Mouse (Mus musculus) CH12.LX (cell line): ENCODE results near the gene Ctla4. TPM values are rescaled to one million over a fixed set of nuclear protein-coding genes. Genes with fewer than 3 reads are reported as not detected.

ENCODE experiments used
- DNase-seq: peaks from one replicate; pipeline ENCODE4 v3.0.0-alpha.2; 2013; ENCODE audit errors: extremely low read depth
- H3K27ac ChIP-seq: 2 replicates; pipeline ENCODE4 v1.5.1; 2012; ENCODE audit warnings: low read depth, mild to moderate bottlenecking, control low read depth, moderate library complexity; ENCODE audit not compliant: insufficient read depth
- H3K27me3 ChIP-seq: replicated peaks from 2 replicates; pipeline ENCODE3; 2012; ENCODE audit warnings: inconsistent platforms
- H3K36me3 ChIP-seq, 2 experiments: replicated peaks in 1 of 2; 2 replicates each; pipeline versions ENCODE3 to v1.6.1; 2012; ENCODE audit warnings: inconsistent platforms in 1 of 2, low read length in 1 of 2, mild to moderate bottlenecking in 1 of 2, mixed read lengths in 1 of 2, moderate library complexity in 1 of 2; ENCODE audit not compliant: control insufficient read depth in 1 of 2, insufficient read depth in 1 of 2
- H3K4me1 ChIP-seq, 2 experiments: 2 replicates each; pipeline ENCODE4 v1.6.1; 2012; ENCODE audit warnings: inconsistent platforms in 1 of 2, moderate library complexity in 1 of 2; ENCODE audit not compliant: insufficient read depth in 2 of 2, control insufficient read depth in 1 of 2
- H3K4me2 ChIP-seq: 2 replicates; pipeline ENCODE4 v1.6.1; 2012; ENCODE audit warnings: low read depth, mild to moderate bottlenecking, control low read depth; ENCODE audit not compliant: poor library complexity, insufficient read depth, severe bottlenecking
- H3K4me3 ChIP-seq, 3 experiments: fragments of 150-350 bp in 1 of 3; sonication (generic) in 1 of 3; replicated peaks in 1 of 3; 2 replicates each; pipeline versions ENCODE3 to v1.5.1; 2011 to 2012; ENCODE audit warnings: low read depth in 2 of 3, low read length in 2 of 3, mild to moderate bottlenecking in 2 of 3, moderate library complexity in 2 of 3, control low read depth in 1 of 3, improper control_type of control experiment in 1 of 3, inconsistent platforms in 1 of 3, mixed read lengths in 1 of 3; ENCODE audit not compliant: poor library complexity in 1 of 3
- H3K79me2 ChIP-seq: replicated peaks from 2 replicates; pipeline ENCODE4 v1.6.1; 2012; ENCODE audit warnings: mild to moderate bottlenecking, moderate library complexity; ENCODE audit not compliant: control insufficient read depth, poor library complexity, insufficient read depth, severe bottlenecking; ENCODE audit errors: extremely low read depth
- H3K9ac ChIP-seq: 2 replicates; pipeline ENCODE4 v1.6.1; 2012; ENCODE audit warnings: low read depth, mild to moderate bottlenecking, control low read depth, moderate library complexity; ENCODE audit not compliant: insufficient read depth
- H3K9me3 ChIP-seq: replicated peaks from 2 replicates; pipeline ENCODE3; 2012; ENCODE audit warnings: low read length, inconsistent platforms, mixed read lengths
- BHLHE40 ChIP-seq: IDR thresholded peaks from 2 replicates; pipeline ENCODE4 v1.6.1; 2011; ENCODE audit warnings: mild to moderate bottlenecking, low read depth, low read length, improper control_type of control experiment
- CHD1 ChIP-seq: IDR thresholded peaks from 2 replicates; pipeline ENCODE4 v1.6.1; 2012; ENCODE audit warnings: low read depth, low read length, improper control_type of control experiment, inconsistent platforms
- CTCF ChIP-seq, 2 experiments: IDR thresholded peaks in 1 of 2; conservative IDR thresholded peaks in 1 of 2; 2 replicates each; pipeline ENCODE4 v1.5.1; 2011 to 2012; ENCODE audit warnings: low read depth in 2 of 2, low read length in 2 of 2, improper control_type of control experiment in 1 of 2, inconsistent platforms in 1 of 2, mild to moderate bottlenecking in 1 of 2, moderate library complexity in 1 of 2
- E2F4 ChIP-seq: IDR thresholded peaks from 2 replicates; pipeline ENCODE4 v1.6.1; 2011; ENCODE audit warnings: low read depth, low read length, improper control_type of control experiment; ENCODE audit not compliant: insufficient replicate concordance
- ELF1 ChIP-seq: IDR thresholded peaks from 2 replicates; pipeline ENCODE4 v1.6.1; 2014; ENCODE audit warnings: low read depth, mild to moderate bottlenecking, inconsistent platforms, low read length, improper control_type of control experiment
- ETS1 ChIP-seq: conservative IDR thresholded peaks from 2 replicates; pipeline ENCODE4 v1.6.1; 2012; ENCODE audit warnings: low read depth, mild to moderate bottlenecking, inconsistent platforms, low read length, improper control_type of control experiment, moderate library complexity
- HCFC1 ChIP-seq: IDR thresholded peaks from 2 replicates; pipeline ENCODE4 v1.6.1; 2012; ENCODE audit warnings: low read depth, mild to moderate bottlenecking, inconsistent platforms, low read length, improper control_type of control experiment
- JUN ChIP-seq: IDR thresholded peaks from 2 replicates; pipeline ENCODE4 v1.6.1; 2011; ENCODE audit warnings: low read depth, mild to moderate bottlenecking, low read length, improper control_type of control experiment, moderate library complexity; ENCODE audit not compliant: insufficient read depth
- JUND ChIP-seq: conservative IDR thresholded peaks from 2 replicates; pipeline ENCODE4 v1.6.1; 2011; ENCODE audit warnings: low read depth, low read length, improper control_type of control experiment
- MAFK ChIP-seq: IDR thresholded peaks from 2 replicates; pipeline ENCODE4 v1.6.1; 2011; ENCODE audit warnings: low read length, improper control_type of control experiment; ENCODE audit not compliant: insufficient replicate concordance
- MAZ ChIP-seq: IDR thresholded peaks from 2 replicates; pipeline ENCODE4 v1.6.1; 2012; ENCODE audit warnings: low read depth, mild to moderate bottlenecking, inconsistent platforms, low read length, improper control_type of control experiment, moderate library complexity
- MYC ChIP-seq: IDR thresholded peaks from 2 replicates; pipeline ENCODE4 v1.6.1; 2011; ENCODE audit warnings: low read depth, mild to moderate bottlenecking, improper control_type of control experiment, low read length
- POLR2A ChIP-seq: IDR thresholded peaks from 2 replicates; pipeline ENCODE4 v1.6.1; 2011; ENCODE audit warnings: low read depth, mild to moderate bottlenecking, improper control_type of control experiment, low read length
- RAD21 ChIP-seq: IDR thresholded peaks from 2 replicates; pipeline ENCODE4 v1.6.1; 2011; ENCODE audit warnings: low read depth, mild to moderate bottlenecking, low read length, improper control_type of control experiment, moderate library complexity
- RCOR1 ChIP-seq: conservative IDR thresholded peaks from 2 replicates; pipeline ENCODE4 v1.6.1; 2012; ENCODE audit warnings: low read depth, mild to moderate bottlenecking, inconsistent platforms, low read length, improper control_type of control experiment
- SIN3A ChIP-seq: IDR thresholded peaks from 2 replicates; pipeline ENCODE4 v1.6.1; 2012; ENCODE audit warnings: low read length, improper control_type of control experiment, inconsistent platforms
- SMC3 ChIP-seq: IDR thresholded peaks from 2 replicates; pipeline ENCODE4 v1.6.1; 2011; ENCODE audit warnings: low read depth, low read length, improper control_type of control experiment
- USF1 ChIP-seq: IDR thresholded peaks from 2 replicates; pipeline ENCODE4 v1.6.1; 2014; ENCODE audit warnings: low read depth, mild to moderate bottlenecking, inconsistent platforms, low read length, improper control_type of control experiment
- USF2 ChIP-seq: conservative IDR thresholded peaks from 2 replicates; pipeline ENCODE4 v1.6.1; 2011; ENCODE audit warnings: low read depth, low read length, improper control_type of control experiment
- ZC3H11A ChIP-seq: IDR thresholded peaks from 2 replicates; pipeline ENCODE4 v1.6.1; 2012; ENCODE audit warnings: low read depth, mild to moderate bottlenecking, inconsistent platforms, low read length, improper control_type of control experiment
- dilution Hi-C: fragments of 300-500 bp; cut with MboI; formaldehyde crosslinking; loops from 2 replicates; pipeline ENCODE4 v1.14.3; 2020; ENCODE audit warnings: low sequenced_read_pairs; ENCODE audit not compliant: extremely low pct_unique_long_range_greater_than_20kb, extremely low pct_ligation_motif_present
- in situ Hi-C: fragments of 300-500 bp; cut with MboI; formaldehyde crosslinking; loops from 3 replicates; pipeline ENCODE4 v1.14.3; 2019; ENCODE audit warnings: low sequenced_read_pairs, low pct_ligation_motif_present, low pct_unique_long_range_greater_than_20kb, mixed read lengths
- polyA plus RNA-seq: library from polyadenylated mRNA; unstranded; fragments of >175 nt; gene quantifications from 2 replicates; pipeline ENCODE4 v1.2.1, GENCODE M21; 2012; ENCODE audit warnings: low read depth; ENCODE audit not compliant: insufficient read length
- total RNA-seq, 2 experiments: library from RNA; depleted of rRNA; stranded (reverse); fragments of 300-350 nt in 1 of 2; fragments of >200 nt in 1 of 2; gene quantifications; 2 replicates each; pipeline ENCODE4 v1.2.3; 2012 to 2014

Ctla4 gene
- total and polyA plus RNA-seq, 3 experiments: 11.6 to 54.7 (median 53.7) TPM

DNA sequence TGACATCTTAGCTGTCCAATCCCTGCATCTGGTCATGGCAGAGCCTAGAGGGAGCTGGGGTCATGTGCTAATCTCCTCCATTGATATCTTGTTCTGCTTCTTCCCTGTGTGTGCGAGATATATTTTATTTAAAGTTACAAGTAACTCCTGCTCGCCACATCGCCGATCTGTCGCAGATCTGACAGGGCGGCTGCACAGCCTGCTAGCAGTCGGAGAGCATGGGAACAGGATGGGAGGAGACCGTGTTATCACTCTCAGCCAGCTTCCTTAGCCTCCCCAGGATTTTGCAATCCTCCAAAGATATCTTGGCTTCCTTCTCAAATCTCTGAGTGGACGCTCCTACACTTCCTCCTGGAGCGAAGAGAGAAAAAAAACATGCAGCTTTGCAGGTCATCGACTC lies 73.7 kb downstream of the Ctla4 start:
- TF ChIP-seq USF1 (no peak), RCOR1 (no peak), CHD1 (no peak), ZC3H11A (no peak), USF2 (no peak), JUND (no peak), ETS1 (no peak), E2F4 (no peak)
- TF ChIP-seq, all 38 proteins: peak for 0
- no peak overlapping the region for H3K27ac ChIP-seq
- DNase-seq: no peak
- dilution Hi-C loops (no loop called here), in situ Hi-C loops (loop anchor here (25.0 kb wide), 1 partner anchor 1073 kb away; no protein-coding TSS in a partner anchor)
- H3K4me3 ChIP-seq: no peak overlapping the region
- H3K79me2 ChIP-seq: no peaks in the 10 kb centered on the region
- H3K36me3 ChIP-seq: no peaks in the 10 kb centered on the region
- H3K9ac ChIP-seq: no peak overlapping the region
- peaks cover 0 to 3% of the 10 kb centered on the region in 2 experiments; a peak in 1 of 4 replicates for H3K4me1 ChIP-seq
- H3K27me3 ChIP-seq: no peaks in the 10 kb centered on the region
- H3K4me2 ChIP-seq: no peak overlapping the region
- no peaks in the 10 kb centered on the region for H3K9me3 ChIP-seq

DNA sequence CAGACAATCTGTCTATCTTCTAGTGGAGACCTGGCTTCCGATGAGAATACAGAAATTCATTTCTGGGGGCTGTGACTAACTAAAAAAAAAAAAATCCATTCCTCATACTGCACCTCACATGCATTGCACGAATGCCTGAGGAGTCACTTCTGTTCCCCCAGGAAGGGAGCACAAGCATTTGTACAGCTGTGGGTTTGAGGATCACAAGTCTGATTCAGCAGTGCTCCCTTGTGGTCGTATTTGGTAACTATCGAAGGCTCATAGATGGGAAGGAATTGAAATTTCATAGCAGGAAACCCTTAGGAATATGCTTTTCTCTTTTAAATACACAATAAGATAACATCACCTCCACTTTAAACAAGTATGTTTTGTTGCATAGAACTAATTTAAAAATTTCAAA lies 74.3 kb downstream of the Ctla4 start:
- DNase-seq: peak; percentile 58
- no peak overlapping the region for H3K4me2 ChIP-seq

More for the DNA sequence above, 74.3 kb downstream of the Ctla4 start:
- TF ChIP-seq MAFK (no peak), ZC3H11A (peak; percentile 44), RCOR1 (no peak), CTCF (conservative IDR thresholded peaks at IDR 0.05 in 1 of 2, IDR thresholded peaks at IDR 0.05 in 1 of 2; ENCODE audit: low read depth in 2 of 2, low read length in 2 of 2) (peak; percentile 50 to 91; a peak in 3 of 4 replicates), JUN (no peak), MYC (no peak), HCFC1 (no peak), POLR2A (no peak), RAD21 (peak; percentile 96), SIN3A (no peak), JUND (0 out of 2 replicates have a peak, but pooled peaks have one; percentile 20), SMC3 (peak; percentile 86), ELF1 (no peak), BHLHE40 (peak; percentile 46; the same call in 1 of the 2 replicates), USF1 (no peak), MAZ (no peak)
- dilution Hi-C loops (no loop called here), in situ Hi-C loops (loop anchor here (25.0 kb wide), 1 partner anchor 1074 kb away; no protein-coding TSS in a partner anchor)
- Histone ChIP-seq H3K4me3 (no peak overlapping the region), H3K9ac (no peak overlapping the region), H3K9me3 (no peaks in the 10 kb centered on the region), H3K79me2 (no peaks in the 10 kb centered on the region), H3K27ac (no peak overlapping the region), H3K4me1 (peaks cover 0 to 3% of the 10 kb centered on the region in 2 experiments; a peak in 1 of 4 replicates), H3K27me3 (no peaks in the 10 kb centered on the region), H3K36me3 (no peaks in the 10 kb centered on the region)
